Mouse (Mus musculus) bone marrow, adult 2 months (tissue): ENCODE data around the gene Zfp646. TPM values are rescaled to one million over a fixed set of nuclear protein-coding genes. Genes with fewer than 3 reads are reported as not detected.
A peak's percentile ranks its signal among the peaks of the same experiment; 100 is the strongest.
"Not testable (repeated sequence)": the region's sequence is repeated elsewhere in the genome, so short reads cannot be mapped to it uniquely, and the experiment has no call there.

ENCODE experiments used
- H3K27ac ChIP-seq: fragments of 200-500 bp; 2 replicates; pipeline ENCODE4 v1.5.1; 2012; ENCODE audit warnings: low read depth, mild to moderate bottlenecking, control low read depth, inconsistent platforms, low read length; ENCODE audit not compliant: control insufficient read depth, poor library complexity, insufficient read depth
- H3K4me1 ChIP-seq: fragments of 200-500 bp; 2 replicates; pipeline ENCODE4 v1.6.1; 2011; ENCODE audit warnings: low read length; ENCODE audit not compliant: control insufficient read depth, insufficient read depth
- H3K4me3 ChIP-seq: fragments of 200-500 bp; replicated peaks from 2 replicates; pipeline ENCODE3; 2011; ENCODE audit warnings: mild to moderate bottlenecking, low read depth, low read length, control low read depth; ENCODE audit not compliant: control insufficient read depth
- CTCF ChIP-seq: fragments of 200-500 bp; IDR thresholded peaks from 2 replicates; pipeline ENCODE4 v1.5.1; 2011; ENCODE audit warnings: low read length, control low read depth; ENCODE audit not compliant: control insufficient read depth, insufficient read depth
- POLR2A ChIP-seq: fragments of 200-500 bp; IDR thresholded peaks from 2 replicates; pipeline ENCODE4 v1.6.1; 2011; ENCODE audit warnings: low read depth, mild to moderate bottlenecking, control low read depth, low read length, borderline replicate concordance; ENCODE audit not compliant: control insufficient read depth
- WGBS: fragments of 180-500 bp; shearing (Covaris S2); methylation state at CpG from one replicate; pipeline ENCODE4 v1.1.7; 2018; 5-methylcytosine and 5-hydroxymethylcytosine counted together
- polyA plus RNA-seq: library from polyadenylated mRNA; stranded (reverse); fragments of >200 nt; gene quantifications from 2 replicates; pipeline ENCODE4 v1.2.4, GENCODE M21; 2011; ENCODE audit warnings: low replicate concordance; ENCODE audit not compliant: missing spikeins, insufficient read depth, insufficient read length

The Zfp646 gene
- polyA plus RNA-seq, 1 experiment = 24.7 TPM

- no peak for TF ChIP-seq POLR2A
- H3K27ac ChIP-seq = no peak overlapping the region
- H3K4me3 ChIP-seq = no peak overlapping the region
- no peaks in the 10 kb centered on the region for H3K4me1 ChIP-seq
- WGBS = 14% methylated on average over 3 of the region's 3 CpGs
These were observed 12.8 kb downstream of the Zfp646 start for GRCm38 (mm10) chr7:127888821-127889220.

GRCm38 (mm10) chr7:127890798-127891197, 14.8 kb downstream of the Zfp646 start, which contains the start of gene Prss53:
TSS of gene Prss53 (minus strand) at chr7:127890970.
- 75% methylated on average over 4 of the region's 4 CpGs for WGBS
- no peak within 1 kb of the TSS for H3K27ac ChIP-seq

GRCm38 (mm10) chr7:127894480-127894879, 18.5 kb downstream of the Zfp646 start:
- H3K27ac ChIP-seq = no peak overlapping the region
- H3K4me3 ChIP-seq = no peak overlapping the region
- WGBS = 80% methylated on average over 5 of the region's 5 CpGs

More at GRCm38 (mm10) chr7:127890798-127891197, 14.8 kb downstream of the Zfp646 start, which contains the start of gene Prss53:
- peaks cover 1% of the 10 kb centered on the region; the same call in 1 of the 2 replicates for H3K4me1 ChIP-seq
- TF ChIP-seq POLR2A = no peak
- no peak for TF ChIP-seq CTCF
- no peak within 1 kb of the TSS for H3K4me3 ChIP-seq

GRCm38 (mm10) chr7:127895442-127895841, 19.4 kb downstream of the Zfp646 start, which contains the start of the genes Gm21974 and Vkorc1:
TSS of gene Gm21974 (minus strand) at chr7:127895454.
TSS of gene Vkorc1 (minus strand) at chr7:127895617.
- Histone ChIP-seq H3K27ac (peak within 1 kb of the TSS; percentile 63; the same call in 1 of the 2 replicates), H3K4me1 (peaks cover 1% of the 10 kb centered on the region), H3K4me3 (peak within 1 kb of the TSS; percentile 86)
- TF ChIP-seq POLR2A (peak; percentile 72; the same call in 1 of the 2 replicates), CTCF (peak; percentile 43; the same call in 1 of the 2 replicates)
- under 1% methylated on average over 26 of the region's 26 CpGs for WGBS

More at GRCm38 (mm10) chr7:127894480-127894879, 18.5 kb downstream of the Zfp646 start:
- peaks cover 1% of the 10 kb centered on the region for H3K4me1 ChIP-seq
- TF ChIP-seq CTCF (no peak), POLR2A (no peak)

- 51% methylated on average over 7 of the region's 7 CpGs for WGBS
- peak overlapping the region; percentile 23 for H3K4me3 ChIP-seq
- H3K27ac ChIP-seq, H3K4me1 ChIP-seq: not testable (repeated sequence)
These were observed 19.9 kb downstream of the Zfp646 start for GRCm38 (mm10) chr7:127895891-127896290.

GRCm38 (mm10) chr7:127896384-127896783, 20.4 kb downstream of the Zfp646 start:
- H3K27ac ChIP-seq = no peak overlapping the region
- 54% methylated on average over 13 of the region's 13 CpGs for WGBS
- TF ChIP-seq CTCF (peak; percentile 89), POLR2A (no peak)
- peaks cover 1% of the 10 kb centered on the region for H3K4me1 ChIP-seq
- no peak overlapping the region for H3K4me3 ChIP-seq

- no peak for TF ChIP-seq CTCF
- no peak for TF ChIP-seq POLR2A
- WGBS = 85% methylated on average over 7 of the region's 7 CpGs
- no peak overlapping the region for H3K4me3 ChIP-seq
- peaks cover 1% of the 10 kb centered on the region for H3K4me1 ChIP-seq
- H3K27ac ChIP-seq = no peak overlapping the region
These were observed 21.5 kb downstream of the Zfp646 start for GRCm38 (mm10) chr7:127897542-127897941.

- Histone ChIP-seq H3K4me1 (peaks cover 1% of the 10 kb centered on the region), H3K27ac (no peak overlapping the region), H3K4me3 (no peak overlapping the region)
- WGBS = 47% methylated on average over 10 of the region's 10 CpGs
- TF ChIP-seq CTCF (no peak), POLR2A (no peak)
These were observed 22.3 kb downstream of the Zfp646 start for GRCm38 (mm10) chr7:127898179-127898956.

- TF ChIP-seq CTCF = no peak
- no peak for TF ChIP-seq POLR2A
- WGBS = 28% methylated on average over 7 of the region's 7 CpGs
- H3K4me1 ChIP-seq = peaks cover 3% of the 10 kb centered on the region
- no peak overlapping the region for H3K4me3 ChIP-seq
- no peak overlapping the region for H3K27ac ChIP-seq
These were observed 24.0 kb downstream of the Zfp646 start for GRCm38 (mm10) chr7:127899997-127900396.
